Mouse (Mus musculus) spleen, adult 2 months (tissue): ENCODE measurements around the gene Chd1l. TPM values are rescaled to one million over a fixed set of nuclear protein-coding genes. Genes with fewer than 3 reads are reported as not detected.

Experiments used
- DNase-seq, 2 experiments: peaks; one replicate each; pipeline versions ENCODE4 v3.0.0 to v3.0.0-alpha.2; 2012 to 2021; ENCODE audit warnings: low spot score in 2 of 2, low read depth in 1 of 2
- H3K27ac ChIP-seq: fragments of 200-500 bp; 2 replicates; pipeline ENCODE4 v1.5.1; 2012; ENCODE audit warnings: low read length, inconsistent platforms; ENCODE audit not compliant: insufficient read depth
- H3K27me3 ChIP-seq: fragments of 200-500 bp; 2 replicates; pipeline ENCODE4 v1.6.1; 2012; ENCODE audit warnings: mild to moderate bottlenecking, moderate library complexity, low read length, inconsistent platforms; ENCODE audit not compliant: control insufficient read depth, insufficient read depth
- H3K36me3 ChIP-seq: fragments of 200-500 bp; 2 replicates; pipeline ENCODE4 v1.6.1; 2012; ENCODE audit warnings: mild to moderate bottlenecking, low read length, inconsistent platforms; ENCODE audit not compliant: control insufficient read depth, insufficient read depth
- H3K4me1 ChIP-seq: fragments of 200-500 bp; 2 replicates; pipeline ENCODE4 v1.6.1; 2011; ENCODE audit warnings: inconsistent platforms; ENCODE audit not compliant: control insufficient read depth, insufficient read depth, insufficient read length
- H3K4me3 ChIP-seq: fragments of 200-500 bp; 2 replicates; pipeline ENCODE4 v1.5.1; 2011; ENCODE audit warnings: mild to moderate bottlenecking, inconsistent platforms; ENCODE audit not compliant: insufficient read depth, insufficient read length; ENCODE audit errors: extremely low read depth
- CTCF ChIP-seq: fragments of 200-500 bp; IDR thresholded peaks from 2 replicates; pipeline ENCODE4 v1.5.1; 2011; ENCODE audit warnings: mild to moderate bottlenecking, inconsistent platforms; ENCODE audit not compliant: insufficient read depth, insufficient read length, insufficient replicate concordance; ENCODE audit errors: extremely low read depth
- POLR2A ChIP-seq: fragments of 200-500 bp; IDR thresholded peaks from 2 replicates; pipeline ENCODE4 v1.6.1; 2011; ENCODE audit warnings: low read depth, low read length, inconsistent platforms
- WGBS: fragments of 180-500 bp; shearing (Covaris S2); methylation state at CpG from one replicate; pipeline ENCODE4 v1.1.7; 2018; 5-methylcytosine and 5-hydroxymethylcytosine counted together
- polyA plus RNA-seq: library from polyadenylated mRNA; depleted of rRNA; stranded (reverse); fragments of >200 nt; gene quantifications from 2 replicates; pipeline ENCODE4 v1.2.3, GENCODE M21; 2012

Gene Chd1l
- polyA plus RNA-seq, 1 experiment: 5.2 TPM

DNA sequence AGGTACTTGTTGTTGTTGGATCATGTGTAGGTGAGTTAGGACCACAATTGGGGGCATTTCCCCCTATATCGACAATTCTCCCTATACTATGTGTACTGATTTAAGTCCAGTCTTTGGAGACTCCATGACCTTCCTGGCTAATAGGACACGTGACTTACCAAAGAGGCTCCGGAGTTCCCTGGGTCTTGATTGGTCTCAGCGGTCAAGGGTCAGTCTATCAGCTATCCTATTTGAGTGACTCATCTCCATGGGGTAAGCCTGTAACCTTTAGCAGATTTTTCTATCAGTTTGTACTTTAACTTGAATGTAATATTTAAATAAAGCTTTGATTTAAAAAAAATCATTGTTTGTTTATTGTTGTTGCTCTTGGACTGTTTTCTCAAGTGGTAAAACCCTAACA, 10.7 kb upstream of the Chd1l start:
- TF ChIP-seq POLR2A (no peak), CTCF (no peak)
- no peaks in the 10 kb centered on the region for H3K36me3 ChIP-seq
- H3K4me3 ChIP-seq: no peak overlapping the region
- H3K4me1 ChIP-seq: no peaks in the 10 kb centered on the region
- H3K27me3 ChIP-seq: no peaks in the 10 kb centered on the region
- DNase-seq: no peak
- H3K27ac ChIP-seq: no peak overlapping the region
- whole genome bisulfite sequencing: 91% methylated on average over 4 of the region's 4 CpGs

- H3K36me3 ChIP-seq: no peaks in the 10 kb centered on the region
- 93% methylated on average over 8 of the region's 8 CpGs for WGBS
- H3K4me1 ChIP-seq: no peaks in the 10 kb centered on the region
- H3K4me3 ChIP-seq: no peak overlapping the region
- H3K27ac ChIP-seq: no peak overlapping the region
- DNase-seq: no peak
- no peaks in the 10 kb centered on the region for H3K27me3 ChIP-seq
- TF ChIP-seq CTCF (no peak), POLR2A (no peak)
Measured at GRCm38 (mm10) chr3:97617899-97618298, 7.9 kb upstream of the Chd1l start.

DNA sequence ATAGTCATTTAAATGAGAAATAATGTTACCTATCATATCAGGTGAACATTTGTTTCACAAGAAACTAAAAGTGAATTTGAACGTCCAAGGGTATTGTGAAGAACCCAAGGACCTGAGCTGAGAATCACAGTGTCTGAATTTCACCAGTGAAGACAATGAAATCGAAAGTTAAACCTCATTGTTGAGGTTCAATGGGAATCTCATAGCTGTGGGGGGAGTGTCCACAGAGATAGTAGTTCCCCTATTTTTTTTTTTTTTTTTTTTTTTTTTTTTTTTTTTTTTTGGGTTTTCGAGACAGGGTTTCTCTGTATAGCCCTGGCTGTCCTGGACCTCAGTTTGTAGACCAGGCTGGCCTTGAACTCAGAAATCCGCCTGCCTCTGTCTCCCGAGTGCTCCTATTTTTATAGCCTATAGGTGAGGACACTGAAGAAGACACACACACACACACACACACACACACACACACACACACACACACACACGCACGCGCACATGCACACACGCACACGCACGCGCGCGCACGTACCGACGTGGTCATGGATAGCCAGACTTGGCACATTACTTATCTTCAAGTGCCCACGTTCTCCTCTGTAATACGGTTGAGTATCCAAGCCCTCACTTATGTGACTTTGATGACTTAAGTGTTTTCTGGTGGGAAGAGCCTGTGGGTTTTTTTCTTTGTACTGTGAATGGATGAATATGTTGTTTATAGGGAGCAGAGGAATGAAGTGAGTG, 7.3 kb upstream of the Chd1l start:
- Histone ChIP-seq H3K27ac (no peak overlapping the region), H3K36me3 (no peaks in the 10 kb centered on the region), H3K4me3 (no peak overlapping the region), H3K27me3 (no peaks in the 10 kb centered on the region), H3K4me1 (no peaks in the 10 kb centered on the region)
- no peak for DNase-seq
- TF ChIP-seq CTCF: no peak
- no peak for TF ChIP-seq POLR2A
- 88% methylated on average over 19 of the region's 19 CpGs for WGBS

DNA sequence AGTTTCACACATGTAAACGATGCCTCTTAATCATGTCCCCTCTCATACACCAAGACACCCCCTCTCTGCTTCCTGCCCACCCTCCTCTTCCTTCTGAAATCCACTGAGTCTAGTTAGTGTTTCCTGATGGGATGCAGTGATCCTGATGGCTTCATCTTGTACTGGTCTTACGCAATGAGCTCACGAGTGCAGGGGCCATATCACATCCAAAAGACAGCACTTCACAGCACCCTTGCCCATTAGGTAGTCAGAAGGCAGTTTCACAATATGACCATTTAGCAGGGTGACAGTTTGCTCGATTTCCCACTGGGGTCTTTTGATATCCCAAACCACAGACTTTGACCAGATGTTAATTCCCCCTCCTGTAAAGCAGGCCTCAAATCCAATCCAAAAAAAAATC, 5.9 kb upstream of the Chd1l start:
- no peaks in the 10 kb centered on the region for H3K4me1 ChIP-seq
- DNase-seq: no peak
- TF ChIP-seq CTCF (no peak), POLR2A (no peak)
- no peaks in the 10 kb centered on the region for H3K36me3 ChIP-seq
- no peak overlapping the region for H3K4me3 ChIP-seq
- H3K27me3 ChIP-seq: no peaks in the 10 kb centered on the region
- WGBS: 86% methylated on average over 4 of the region's 4 CpGs
- no peak overlapping the region for H3K27ac ChIP-seq

GRCm38 (mm10) chr3:97615154-97615553, 5.2 kb upstream of the Chd1l start:
- Histone ChIP-seq H3K4me1 (no peaks in the 10 kb centered on the region), H3K27ac (no peak overlapping the region), H3K27me3 (no peaks in the 10 kb centered on the region), H3K36me3 (no peaks in the 10 kb centered on the region), H3K4me3 (no peak overlapping the region)
- 53% methylated on average over 1 of the region's 1 CpGs for WGBS
- TF ChIP-seq CTCF (no peak), POLR2A (no peak)
- no peak for DNase-seq

DNA sequence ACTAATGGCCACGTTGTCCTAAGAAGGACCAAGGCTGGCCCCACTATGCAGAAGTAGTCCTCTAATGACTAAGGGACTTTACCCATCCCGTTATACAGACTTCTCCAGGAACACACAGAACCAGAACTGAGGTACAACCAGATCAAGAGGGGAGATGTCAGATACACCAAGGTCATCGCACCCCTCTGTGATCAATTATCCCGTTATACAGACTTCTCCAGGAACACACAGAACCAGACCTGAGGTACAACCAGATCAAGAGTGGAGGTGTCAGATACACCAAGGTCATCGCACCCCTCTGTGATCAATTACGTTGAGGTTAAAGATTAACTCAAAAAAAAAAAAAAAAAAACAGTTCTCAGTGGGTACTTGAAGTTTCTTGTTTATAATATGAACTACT, 1.0 kb upstream of the Chd1l start:
- Histone ChIP-seq H3K4me1 (no peaks in the 10 kb centered on the region), H3K4me3 (no peak overlapping the region), H3K27me3 (no peaks in the 10 kb centered on the region), H3K36me3 (no peaks in the 10 kb centered on the region), H3K27ac (no peak overlapping the region)
- DNase-seq: no peak
- TF ChIP-seq CTCF (no peak), POLR2A (no peak)
- WGBS: 93% methylated on average over 6 of the region's 6 CpGs

DNA sequence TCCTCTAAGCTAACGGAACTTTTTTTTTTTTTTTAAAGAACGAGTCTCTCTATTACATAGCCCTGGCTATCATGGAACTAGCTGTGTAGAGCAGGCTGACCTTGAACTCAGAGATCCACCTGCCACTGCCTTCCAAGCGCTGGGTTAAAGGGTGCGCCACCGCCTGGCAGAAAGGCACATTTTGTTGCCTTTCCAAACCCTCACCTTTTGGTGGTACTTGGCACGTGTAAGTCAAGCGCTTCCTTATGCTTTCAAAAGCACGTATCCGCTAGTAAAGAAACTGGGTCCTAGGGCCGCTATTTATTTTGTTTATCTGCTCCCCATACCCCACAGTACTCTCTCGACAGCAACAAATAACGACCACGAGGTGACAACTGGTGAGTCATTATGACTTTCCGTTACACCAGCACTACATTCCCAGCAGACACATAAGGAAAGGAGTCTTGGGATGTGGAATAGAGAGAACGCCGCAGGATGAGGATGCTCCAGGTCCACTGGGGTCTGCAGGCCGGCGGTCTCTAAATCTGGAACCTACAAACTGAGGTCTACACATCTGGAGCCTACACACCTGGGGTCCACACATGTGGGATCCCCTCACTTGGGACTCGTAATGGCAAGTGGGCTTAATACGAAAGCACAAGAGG, 680 bp downstream of the Chd1l start:
- no peak for TF ChIP-seq POLR2A
- TF ChIP-seq CTCF: peak; percentile 41; the same call in 1 of the 2 replicates
- peak overlapping the region; percentile 73 for H3K4me3 ChIP-seq
- H3K27ac ChIP-seq: peak overlapping the region; percentile 89
- no peaks in the 10 kb centered on the region for H3K4me1 ChIP-seq
- 2% methylated on average over 20 of the region's 20 CpGs for WGBS
- no peaks in the 10 kb centered on the region for H3K36me3 ChIP-seq
- no peaks in the 10 kb centered on the region for H3K27me3 ChIP-seq
- peak; percentile 47 to 65 for DNase-seq
